Comparison of ENCODE assay signal across 13 mouse cellular contexts in the genomic region with DNA sequence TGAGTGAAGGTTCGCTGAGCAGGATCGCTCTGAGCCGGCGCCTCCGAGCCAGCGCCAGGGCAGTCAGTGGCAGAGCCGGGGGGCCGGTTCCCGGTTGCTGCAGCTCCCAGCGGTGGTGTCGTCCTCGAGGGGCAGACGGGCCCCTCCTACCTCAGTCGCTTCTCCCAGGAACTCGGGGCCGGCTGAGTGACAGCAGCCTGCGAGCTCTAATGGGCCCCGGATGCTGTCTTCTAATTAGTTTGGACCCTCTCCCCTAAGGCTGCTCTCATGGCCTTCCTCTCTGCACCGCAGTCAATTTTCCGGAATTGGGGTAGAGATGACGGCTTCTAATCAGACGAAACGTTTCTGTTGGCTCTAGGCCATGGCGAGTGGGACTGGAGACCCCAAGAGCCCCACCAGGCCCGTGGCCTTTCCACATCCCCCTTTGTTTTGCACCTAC. TPM values are rescaled to one million over a fixed set of nuclear protein-coding genes. Genes with fewer than 3 reads are reported as not detected.
A peak's percentile ranks its signal among the peaks of the same experiment; 100 is the strongest.
DNase-seq lines count a peak whose midpoint lies in the region; ATAC-seq and TF ChIP-seq lines count a peak whose summit lies in the region.
"Had no signal": no experiment of that assay in that cellular context is flagged by ENCODE, and none has a peak within 500 bp of the region (broad histone marks: within the 10 kb centered on the region; RNA-seq: fewer than 3 reads in every experiment).

No protein-coding gene starts in this region.

- H3K36me3 ChIP-seq in kidney, embryonic 15.5 days = no peaks in the 10 kb centered on the region
- H3K36me3 ChIP-seq in ES-Bruce4 (ENCODE audit: control insufficient read depth, insufficient read depth, low read length, poor library complexity, severe bottlenecking) = no peaks in the 10 kb centered on the region
- peaks cover 10% of the 10 kb centered on the region; the same call in 1 of the 2 replicates for H3K36me3 ChIP-seq in limb, embryonic 10.5 days

- H3K4me2 ChIP-seq in kidney, embryonic 15.5 days = peak overlapping the region; percentile 58

- 3% methylated on average over 25 of the region's 25 CpGs for WGBS in kidney, embryonic 15.5 days
- WGBS in limb, embryonic 10.5 days = 1% methylated on average over 25 of the region's 25 CpGs

- no peak overlapping the region for H3K27ac ChIP-seq in kidney, embryonic 15.5 days
- H3K27ac ChIP-seq in ES-Bruce4 (ENCODE audit: insufficient read depth, low read length) = no peak overlapping the region
- peak overlapping the region; percentile 90 for H3K27ac ChIP-seq in limb, embryonic 10.5 days

- TF ChIP-seq CTCF in ES-Bruce4 (IDR thresholded peaks at IDR 0.05; ENCODE audit: low read depth, low read length) = no peak

- H3K4me1 ChIP-seq in kidney, embryonic 15.5 days = peaks cover 45% of the 10 kb centered on the region
- no peaks in the 10 kb centered on the region for H3K4me1 ChIP-seq in ES-Bruce4 (ENCODE audit: control insufficient read depth, insufficient read depth, low read length)
- H3K4me1 ChIP-seq in limb, embryonic 10.5 days = peaks cover 56% of the 10 kb centered on the region

- H3K27me3 ChIP-seq in kidney, embryonic 15.5 days = peaks cover 94% of the 10 kb centered on the region
- H3K27me3 ChIP-seq in ES-Bruce4 (ENCODE audit: control insufficient read depth, insufficient read depth, low read length, poor library complexity, severe bottlenecking) = peaks cover 74% of the 10 kb centered on the region
- H3K27me3 ChIP-seq in limb, embryonic 10.5 days (ENCODE audit: low read depth, poor library complexity, severe bottlenecking) = peaks cover 96% of the 10 kb centered on the region

- H3K4me3 ChIP-seq in kidney, embryonic 15.5 days (replicated peaks) = peak overlapping the region; percentile 34
- H3K4me3 ChIP-seq in ES-Bruce4 (ENCODE audit: low read depth, low read length) = peak overlapping the region; percentile 59
- peak overlapping the region; percentile 56 for H3K4me3 ChIP-seq in limb, embryonic 10.5 days

- H3K9ac ChIP-seq in kidney, embryonic 15.5 days = 0 out of 2 replicates have a peak overlapping the region, but pooled peaks have one; percentile 15
- H3K9ac ChIP-seq in ES-Bruce4 (ENCODE audit: low read depth, poor library complexity, severe bottlenecking) = peak overlapping the region; percentile 75

- DNase-seq in embryo, embryonic 10.5 days (ENCODE audit: low spot score) = peak; percentile 49
- DNase-seq in embryo, embryonic 9.5 days (ENCODE audit: extremely low spot score) = no peak
- no peak for DNase-seq in kidney, postnatal 14 days
- DNase-seq in limb, embryonic 10.5 days (ENCODE audit: low spot score) = peak; percentile 75
- no peak for DNase-seq in spleen, postnatal 14 days (ENCODE audit: low spot score in 2 of 2)
- no peak for DNase-seq in adrenal gland, adult 18-20 months (ENCODE audit: low spot score in 2 of 2)
- DNase-seq: cerebellum, adult 9-10 months; thymus, adult 18-20 months had no signal

- no peak for TF ChIP-seq POLR2A in ES-Bruce4 (IDR thresholded peaks at IDR 0.05; ENCODE audit: insufficient read depth, low read length)

- TF ChIP-seq EP300 in ES-Bruce4 (IDR thresholded peaks at IDR 0.05; ENCODE audit: insufficient read depth, low read depth, low read length) = no peak

- no peaks in the 10 kb centered on the region for H3K9me3 ChIP-seq in kidney, embryonic 15.5 days (replicated peaks)
- H3K9me3 ChIP-seq in ES-Bruce4 (replicated peaks; ENCODE audit: control insufficient read depth, insufficient read depth, low read length, poor library complexity, severe bottlenecking) = no peaks in the 10 kb centered on the region
- H3K9me3 ChIP-seq in limb, embryonic 10.5 days (replicated peaks) = no peaks in the 10 kb centered on the region

- 0 out of 2 replicates have a peak, but pooled peaks have one; percentile 8 for ATAC-seq in kidney, embryonic 15.5 days (replicated peaks; ENCODE audit: low FRiP score)
- ATAC-seq: inflammation-experienced regulatory T-cells, adult 6 months had no signal

RNA-seq across cellular contexts. Expression of a gene that starts 4.3 kb away (rescaled TPM):
- polyA plus RNA-seq in kidney, embryonic 15.5 days (2015; fragmentation: Nextera tagmentation; extraction: Ambion mirVana) = 2.0 and 3.6 TPM in 2 replicates
- polyA plus RNA-seq in ES-Bruce4 (2011; ENCODE audit: insufficient read depth, insufficient read length, low read depth, missing spikeins) = 0.27 and 0.33 TPM in 2 replicates
- polyA plus RNA-seq in limb, embryonic 10.5 days (2016; fragmentation: Nextera tagmentation; extraction: Ambion mirVana) = 77.9 and 151 TPM in 2 replicates
- total RNA-seq in adrenal gland, adult 18-20 months (2021) = not detected
- total RNA-seq: adrenal gland, postnatal 36 days; megakaryocyte, adult 5-6 weeks had no signal
- polyA plus RNA-seq: inflammation-experienced regulatory T-cells, adult 6 months had no signal

RNA-seq across cellular contexts. Expression of a gene that starts 47.4 kb away (rescaled TPM):
- polyA plus RNA-seq in kidney, embryonic 15.5 days (2015; fragmentation: Nextera tagmentation; extraction: Ambion mirVana) = not detected in 2 replicates
- 0.61 TPM in 1 of 2 replicates, not detected in the other for polyA plus RNA-seq in ES-Bruce4 (2011; ENCODE audit: insufficient read depth, insufficient read length, low read depth, missing spikeins)
- polyA plus RNA-seq in limb, embryonic 10.5 days (2016; fragmentation: Nextera tagmentation; extraction: Ambion mirVana) = 0.25 TPM in 1 of 2 replicates, not detected in the other
- not detected for total RNA-seq in adrenal gland, adult 18-20 months (2021)
- total RNA-seq: megakaryocyte, adult 5-6 weeks had no signal
- polyA plus RNA-seq: inflammation-experienced regulatory T-cells, adult 6 months had no signal

Comparison
In these comparisons a context has a peak if more than half of its experiments do, and no peak if none do; other contexts are left out.
1. DNase-seq: peak in embryo, embryonic 10.5 days (single experiment) and limb, embryonic 10.5 days (single experiment); none in embryo, embryonic 9.5 days (single experiment), kidney, postnatal 14 days (single experiment), spleen, postnatal 14 days (0 of 2) and adrenal gland, adult 18-20 months (0 of 2).
2. RNA of a gene that starts 4.3 kb away (polyA plus RNA-seq): 77.9 to 151 TPM in limb, embryonic 10.5 days; 2.0 to 3.6 TPM in kidney, embryonic 15.5 days and 0.27 to 0.33 TPM in ES-Bruce4; every median in the first group is over 10 times any median in the second.
3. Peak in every context shown above with its lines, with median percentiles within 50 percentile points of each other: H3K4me3 ChIP-seq.